Mouse (Mus musculus): ENCODE results near the gene Cmip. TPM values are rescaled to one million over a fixed set of nuclear protein-coding genes. Genes with fewer than 3 reads are reported as not detected.

Gene Cmip
- polyA plus RNA-seq, 1 experiment = 103 TPM

- Histone ChIP-seq H3K4me1 (replicated peaks; ENCODE audit: control insufficient read depth, insufficient read depth, low read length) (no peaks in the 10 kb centered on the region), H3K4me3 (ENCODE audit: control insufficient read depth, insufficient read depth, low read length) (no peak overlapping the region), H3K27me3 (ENCODE audit: control insufficient read depth, insufficient read depth, low read length) (no peaks in the 10 kb centered on the region), H3K36me3 (ENCODE audit: control insufficient read depth, insufficient read depth, low read length) (peaks cover 8% of the 10 kb centered on the region), H3K27ac (ENCODE audit: control insufficient read depth, insufficient read depth, low read length) (no peak overlapping the region)
- WGBS = 88% methylated on average over 10 of the region's 10 CpGs
- TF ChIP-seq CTCF (IDR thresholded peaks at IDR 0.05; ENCODE audit: borderline replicate concordance, control insufficient read depth, extremely low read depth, insufficient read depth, low read length, poor library complexity) (0 out of 2 replicates have a peak, but pooled peaks have one; percentile 16), POLR2A (IDR thresholded peaks at IDR 0.05; ENCODE audit: control insufficient read depth, extremely low read depth, insufficient read depth, low read length, poor library complexity) (no peak)
- peak; percentile 10 for DNase-seq
These were observed 122.3 kb downstream of the Cmip start for GRCm38 (mm10) chr8:117379131-117379530.

- WGBS = 87% methylated on average over 8 of the region's 8 CpGs
- DNase-seq = no peak
- no peak overlapping the region for H3K4me3 ChIP-seq (ENCODE audit: control insufficient read depth, insufficient read depth, low read length)
- H3K27me3 ChIP-seq (ENCODE audit: control insufficient read depth, insufficient read depth, low read length) = no peaks in the 10 kb centered on the region
- H3K4me1 ChIP-seq (replicated peaks; ENCODE audit: control insufficient read depth, insufficient read depth, low read length) = no peaks in the 10 kb centered on the region
- H3K36me3 ChIP-seq (ENCODE audit: control insufficient read depth, insufficient read depth, low read length) = peaks cover 8% of the 10 kb centered on the region
- TF ChIP-seq POLR2A (IDR thresholded peaks at IDR 0.05; ENCODE audit: control insufficient read depth, extremely low read depth, insufficient read depth, low read length, poor library complexity) = no peak
- no peak overlapping the region for H3K27ac ChIP-seq (ENCODE audit: control insufficient read depth, insufficient read depth, low read length)
These were observed 123.9 kb downstream of the Cmip start for GRCm38 (mm10) chr8:117380796-117381195.

- H3K36me3 ChIP-seq (ENCODE audit: control insufficient read depth, insufficient read depth, low read length) = peaks cover 5% of the 10 kb centered on the region
- 80% methylated on average over 2 of the region's 2 CpGs for WGBS
- H3K27ac ChIP-seq (ENCODE audit: control insufficient read depth, insufficient read depth, low read length) = no peak overlapping the region
- DNase-seq = peak; percentile 47
- TF ChIP-seq CTCF (IDR thresholded peaks at IDR 0.05; ENCODE audit: borderline replicate concordance, control insufficient read depth, extremely low read depth, insufficient read depth, low read length, poor library complexity) (no peak), POLR2A (IDR thresholded peaks at IDR 0.05; ENCODE audit: control insufficient read depth, extremely low read depth, insufficient read depth, low read length, poor library complexity) (no peak)
- no peaks in the 10 kb centered on the region for H3K27me3 ChIP-seq (ENCODE audit: control insufficient read depth, insufficient read depth, low read length)
- H3K4me1 ChIP-seq (replicated peaks; ENCODE audit: control insufficient read depth, insufficient read depth, low read length) = no peaks in the 10 kb centered on the region
- no peak overlapping the region for H3K4me3 ChIP-seq (ENCODE audit: control insufficient read depth, insufficient read depth, low read length)
These were observed 129.3 kb downstream of the Cmip start for GRCm38 (mm10) chr8:117386142-117386541.

GRCm38 (mm10) chr8:117387642-117388041, 130.8 kb downstream of the Cmip start:
- no peak for DNase-seq
- Histone ChIP-seq H3K4me3 (ENCODE audit: control insufficient read depth, insufficient read depth, low read length) (no peak overlapping the region), H3K27me3 (ENCODE audit: control insufficient read depth, insufficient read depth, low read length) (no peaks in the 10 kb centered on the region), H3K27ac (ENCODE audit: control insufficient read depth, insufficient read depth, low read length) (no peak overlapping the region), H3K4me1 (replicated peaks; ENCODE audit: control insufficient read depth, insufficient read depth, low read length) (no peaks in the 10 kb centered on the region), H3K36me3 (ENCODE audit: control insufficient read depth, insufficient read depth, low read length) (peaks cover 5% of the 10 kb centered on the region)
- WGBS = 95% methylated on average over 10 of the region's 10 CpGs
- TF ChIP-seq POLR2A (IDR thresholded peaks at IDR 0.05; ENCODE audit: control insufficient read depth, extremely low read depth, insufficient read depth, low read length, poor library complexity) (no peak), CTCF (IDR thresholded peaks at IDR 0.05; ENCODE audit: borderline replicate concordance, control insufficient read depth, extremely low read depth, insufficient read depth, low read length, poor library complexity) (no peak)

GRCm38 (mm10) chr8:117388370-117388769, 131.5 kb downstream of the Cmip start:
- Histone ChIP-seq H3K27me3 (ENCODE audit: control insufficient read depth, insufficient read depth, low read length) (no peaks in the 10 kb centered on the region), H3K36me3 (ENCODE audit: control insufficient read depth, insufficient read depth, low read length) (peaks cover 5% of the 10 kb centered on the region), H3K27ac (ENCODE audit: control insufficient read depth, insufficient read depth, low read length) (no peak overlapping the region), H3K4me3 (ENCODE audit: control insufficient read depth, insufficient read depth, low read length) (no peak overlapping the region), H3K4me1 (replicated peaks; ENCODE audit: control insufficient read depth, insufficient read depth, low read length) (no peaks in the 10 kb centered on the region)
- TF ChIP-seq CTCF (IDR thresholded peaks at IDR 0.05; ENCODE audit: borderline replicate concordance, control insufficient read depth, extremely low read depth, insufficient read depth, low read length, poor library complexity) (no peak), POLR2A (IDR thresholded peaks at IDR 0.05; ENCODE audit: control insufficient read depth, extremely low read depth, insufficient read depth, low read length, poor library complexity) (no peak)
- WGBS = 90% methylated on average over 8 of the region's 8 CpGs
- DNase-seq = no peak

GRCm38 (mm10) chr8:117393853-117394252, 137.0 kb downstream of the Cmip start:
- DNase-seq = no peak
- TF ChIP-seq POLR2A (IDR thresholded peaks at IDR 0.05; ENCODE audit: control insufficient read depth, extremely low read depth, insufficient read depth, low read length, poor library complexity) (no peak), CTCF (IDR thresholded peaks at IDR 0.05; ENCODE audit: borderline replicate concordance, control insufficient read depth, extremely low read depth, insufficient read depth, low read length, poor library complexity) (no peak)

GRCm38 (mm10) chr8:117395055-117395454, 138.2 kb downstream of the Cmip start:
- TF ChIP-seq POLR2A (IDR thresholded peaks at IDR 0.05; ENCODE audit: control insufficient read depth, extremely low read depth, insufficient read depth, low read length, poor library complexity) = no peak
- TF ChIP-seq CTCF (IDR thresholded peaks at IDR 0.05; ENCODE audit: borderline replicate concordance, control insufficient read depth, extremely low read depth, insufficient read depth, low read length, poor library complexity) = no peak
- DNase-seq = no peak
- H3K4me3 ChIP-seq (ENCODE audit: control insufficient read depth, insufficient read depth, low read length) = no peak overlapping the region
- no peaks in the 10 kb centered on the region for H3K27me3 ChIP-seq (ENCODE audit: control insufficient read depth, insufficient read depth, low read length)
- no peaks in the 10 kb centered on the region for H3K4me1 ChIP-seq (replicated peaks; ENCODE audit: control insufficient read depth, insufficient read depth, low read length)
- no peaks in the 10 kb centered on the region for H3K36me3 ChIP-seq (ENCODE audit: control insufficient read depth, insufficient read depth, low read length)
- 92% methylated on average over 7 of the region's 7 CpGs for WGBS
- no peak overlapping the region for H3K27ac ChIP-seq (ENCODE audit: control insufficient read depth, insufficient read depth, low read length)

More at GRCm38 (mm10) chr8:117393853-117394252, 137.0 kb downstream of the Cmip start:
- Histone ChIP-seq H3K27me3 (ENCODE audit: control insufficient read depth, insufficient read depth, low read length) (no peaks in the 10 kb centered on the region), H3K27ac (ENCODE audit: control insufficient read depth, insufficient read depth, low read length) (no peak overlapping the region), H3K36me3 (ENCODE audit: control insufficient read depth, insufficient read depth, low read length) (no peaks in the 10 kb centered on the region), H3K4me1 (replicated peaks; ENCODE audit: control insufficient read depth, insufficient read depth, low read length) (no peaks in the 10 kb centered on the region), H3K4me3 (ENCODE audit: control insufficient read depth, insufficient read depth, low read length) (no peak overlapping the region)
- WGBS = 94% methylated on average over 6 of the region's 6 CpGs
